Mouse (Mus musculus): ENCODE results near the gene Gm20388.

DNA sequence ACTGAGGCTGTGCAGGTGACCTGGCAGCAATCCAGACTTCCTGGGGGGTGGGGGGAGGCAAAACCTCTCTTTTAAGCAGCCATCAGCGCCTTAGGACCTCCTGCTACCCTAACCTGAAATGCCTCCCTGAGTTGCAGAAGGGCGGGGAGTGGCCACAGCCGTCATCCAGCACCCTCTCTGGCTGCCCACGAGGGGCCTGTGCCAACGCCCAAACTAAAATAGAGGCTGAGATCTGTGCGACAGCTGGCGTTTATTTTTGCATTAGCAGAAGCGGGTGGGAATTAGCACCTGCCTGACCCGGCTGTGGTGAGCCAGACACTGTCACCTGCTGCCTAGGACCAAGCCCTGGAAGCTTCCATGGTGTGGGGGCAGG lies 2726.1 kb downstream of the Gm20388 start:
- TF ChIP-seq CTCF (IDR thresholded peaks at IDR 0.05; ENCODE audit: borderline replicate concordance, extremely low read depth, insufficient read depth, insufficient read length) (no peak), POLR2A (IDR thresholded peaks at IDR 0.05; ENCODE audit: borderline replicate concordance, extremely low read depth, insufficient read depth, insufficient read length, poor library complexity, severe bottlenecking) (no peak)

All from brain, embryonic 14.5 days (tissue).